Mouse (Mus musculus): ENCODE results near the gene Ip6k2. TPM values are rescaled to one million over a fixed set of nuclear protein-coding genes. Genes with fewer than 3 reads are reported as not detected.

Gene Ip6k2
- total and polyA plus RNA-seq, 2 experiments from 2014 or later, result 22.1 to 28.9 TPM

DNA sequence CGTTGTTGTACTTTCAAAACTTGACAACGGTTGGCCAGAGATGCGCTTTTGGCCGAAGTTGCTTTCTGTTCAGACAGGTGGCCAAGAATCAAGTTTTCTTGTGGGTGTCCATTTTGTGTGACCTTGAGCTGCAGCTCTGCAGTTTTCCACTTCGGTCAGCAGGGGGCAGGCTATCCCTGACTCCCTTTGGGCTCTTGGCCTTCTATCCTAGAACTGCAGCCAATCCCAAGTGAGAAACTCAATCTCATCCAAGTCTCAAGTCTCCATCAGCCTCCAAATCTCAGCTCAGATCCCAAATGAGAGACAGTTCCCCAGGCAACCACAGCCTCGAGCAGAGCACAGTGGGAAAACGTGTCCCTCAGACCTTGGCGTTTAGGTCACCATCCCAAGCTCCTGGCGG, 30.3 kb upstream of the Ip6k2 start:
- no peak overlapping the region for H3K4me3 ChIP-seq (ENCODE audit: low read depth, low read length)
- H3K4me2 ChIP-seq (ENCODE audit: low read depth, low read length), result no peak overlapping the region
- H3K9ac ChIP-seq (replicated peaks; ENCODE audit: low read depth, low read length), result no peak overlapping the region
- DNase-seq (ENCODE audit: low spot score), result peak; percentile 64
- WGBS, result 68% methylated on average over 9 of the region's 9 CpGs
- H3K36me3 ChIP-seq (replicated peaks; ENCODE audit: control insufficient read depth, insufficient read depth, low read length), result 0 out of 2 replicates have a peak, but pooled peaks cover 6% of the 10 kb centered on the region
- no peaks in the 10 kb centered on the region for H3K4me1 ChIP-seq (ENCODE audit: control insufficient read depth, insufficient read depth)
- no peak overlapping the region for H3K27ac ChIP-seq (ENCODE audit: low read depth)
- no peak for ATAC-seq (ENCODE audit: insufficient read depth, low read depth)
- H3K27me3 ChIP-seq (ENCODE audit: control insufficient read depth, insufficient read depth, low read length), result no peaks in the 10 kb centered on the region
- no peaks in the 10 kb centered on the region for H3K9me3 ChIP-seq (replicated peaks; ENCODE audit: control insufficient read depth, low read length)
- no peak for TF ChIP-seq EP300 (IDR thresholded peaks at IDR 0.05; ENCODE audit: low read depth)
- peak; percentile 70 for TF ChIP-seq CTCF (IDR thresholded peaks at IDR 0.05; ENCODE audit: low read depth)

DNA sequence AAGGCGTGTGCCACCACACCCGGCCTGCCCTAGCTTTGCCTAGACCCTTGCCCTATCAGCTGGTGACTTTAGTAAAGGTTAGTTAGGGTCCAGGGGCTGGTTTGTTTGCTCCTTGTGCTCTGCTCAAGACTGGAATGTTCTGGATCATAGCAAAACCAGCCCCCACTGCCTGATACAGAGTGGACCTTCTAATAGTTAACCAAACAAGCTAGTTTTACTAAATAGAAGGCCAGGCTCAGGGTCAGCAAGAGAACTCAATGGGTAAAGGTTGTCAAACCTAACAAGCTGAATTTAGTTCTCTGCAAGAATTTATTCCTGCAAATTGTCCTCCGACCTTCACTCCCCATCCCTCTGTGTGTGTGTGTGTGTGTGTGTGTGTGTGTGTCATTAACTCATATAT, 29.6 kb upstream of the Ip6k2 start:
- no peak for TF ChIP-seq EP300 (IDR thresholded peaks at IDR 0.05; ENCODE audit: low read depth)
- no peak for TF ChIP-seq CTCF (IDR thresholded peaks at IDR 0.05; ENCODE audit: low read depth)
- H3K36me3 ChIP-seq (replicated peaks; ENCODE audit: control insufficient read depth, insufficient read depth, low read length), result no peaks in the 10 kb centered on the region
- H3K4me2 ChIP-seq (ENCODE audit: low read depth, low read length), result no peak overlapping the region
- H3K9me3 ChIP-seq (replicated peaks; ENCODE audit: control insufficient read depth, low read length), result no peaks in the 10 kb centered on the region
- H3K4me3 ChIP-seq (ENCODE audit: low read depth, low read length), result no peak overlapping the region
- H3K27me3 ChIP-seq (ENCODE audit: control insufficient read depth, insufficient read depth, low read length), result no peaks in the 10 kb centered on the region
- H3K4me1 ChIP-seq (ENCODE audit: control insufficient read depth, insufficient read depth), result no peaks in the 10 kb centered on the region
- ATAC-seq (ENCODE audit: insufficient read depth, low read depth), result no peak
- 88% methylated on average over 3 of the region's 3 CpGs for WGBS
- no peak overlapping the region for H3K27ac ChIP-seq (ENCODE audit: low read depth)
- DNase-seq (ENCODE audit: low spot score), result no peak
- H3K9ac ChIP-seq (replicated peaks; ENCODE audit: low read depth, low read length), result no peak overlapping the region

DNA sequence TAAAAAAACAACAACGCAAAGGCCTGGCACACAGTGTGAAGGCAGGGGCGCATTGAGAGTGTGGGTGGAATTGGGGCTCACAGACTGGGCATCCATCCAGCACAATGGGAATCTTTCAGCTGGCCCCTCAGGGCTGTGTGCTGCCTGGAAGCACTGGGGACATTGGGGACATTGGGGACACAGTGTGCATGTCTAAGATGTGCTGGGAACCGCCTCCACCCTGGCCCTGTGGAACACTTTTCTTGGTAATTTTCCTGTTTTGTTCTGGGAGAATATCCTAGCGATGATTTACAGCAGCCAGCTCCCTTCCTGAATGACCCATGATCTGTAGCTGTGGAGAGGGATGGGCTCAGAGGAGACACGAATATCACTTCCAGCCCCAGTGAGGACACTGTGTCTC, 29.2 kb upstream of the Ip6k2 start:
- Histone ChIP-seq H3K4me3 (ENCODE audit: low read depth, low read length) (no peak overlapping the region), H3K4me1 (ENCODE audit: control insufficient read depth, insufficient read depth) (no peaks in the 10 kb centered on the region), H3K9ac (replicated peaks; ENCODE audit: low read depth, low read length) (no peak overlapping the region), H3K4me2 (ENCODE audit: low read depth, low read length) (no peak overlapping the region), H3K27ac (ENCODE audit: low read depth) (no peak overlapping the region), H3K27me3 (ENCODE audit: control insufficient read depth, insufficient read depth, low read length) (no peaks in the 10 kb centered on the region), H3K36me3 (replicated peaks; ENCODE audit: control insufficient read depth, insufficient read depth, low read length) (no peaks in the 10 kb centered on the region), H3K9me3 (replicated peaks; ENCODE audit: control insufficient read depth, low read length) (no peaks in the 10 kb centered on the region)
- TF ChIP-seq EP300 (IDR thresholded peaks at IDR 0.05; ENCODE audit: low read depth) (no peak), CTCF (IDR thresholded peaks at IDR 0.05; ENCODE audit: low read depth) (no peak)
- no peak for ATAC-seq (ENCODE audit: insufficient read depth, low read depth)
- WGBS, result 69% methylated on average over 5 of the region's 5 CpGs
- DNase-seq (ENCODE audit: low spot score), result no peak

DNA sequence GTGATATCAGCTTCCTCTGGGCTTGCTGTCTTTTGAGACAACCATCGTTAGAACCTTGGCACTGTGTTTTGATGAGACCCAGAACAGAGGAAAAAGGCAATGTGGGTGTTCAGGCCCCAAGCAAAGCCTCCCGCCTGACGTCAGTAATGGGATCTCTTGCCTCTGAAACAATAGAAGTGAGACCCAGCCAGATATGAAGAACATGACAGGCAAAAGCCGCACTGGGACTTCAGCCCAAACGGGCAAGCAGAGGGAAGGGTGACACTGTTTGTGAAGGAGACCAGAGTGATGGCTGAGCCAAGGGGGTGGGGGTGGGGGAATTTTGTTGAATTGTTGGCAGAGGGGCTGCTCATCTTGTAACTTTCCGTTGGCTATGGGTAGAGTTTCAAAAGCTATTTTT, 26.2 kb upstream of the Ip6k2 start:
- Histone ChIP-seq H3K4me3 (ENCODE audit: low read depth, low read length) (no peak overlapping the region), H3K27ac (ENCODE audit: low read depth) (no peak overlapping the region), H3K36me3 (replicated peaks; ENCODE audit: control insufficient read depth, insufficient read depth, low read length) (no peaks in the 10 kb centered on the region), H3K9ac (replicated peaks; ENCODE audit: low read depth, low read length) (no peak overlapping the region), H3K4me2 (ENCODE audit: low read depth, low read length) (no peak overlapping the region), H3K9me3 (replicated peaks; ENCODE audit: control insufficient read depth, low read length) (no peaks in the 10 kb centered on the region), H3K4me1 (ENCODE audit: control insufficient read depth, insufficient read depth) (no peaks in the 10 kb centered on the region), H3K27me3 (ENCODE audit: control insufficient read depth, insufficient read depth, low read length) (no peaks in the 10 kb centered on the region)
- ATAC-seq (ENCODE audit: insufficient read depth, low read depth) (0 out of 2 replicates have a peak, but pooled peaks have one; percentile 30), DNase-seq (ENCODE audit: low spot score) (peak; percentile 11)
- WGBS, result 29% methylated on average over 6 of the region's 6 CpGs
- no peak for TF ChIP-seq CTCF (IDR thresholded peaks at IDR 0.05; ENCODE audit: low read depth)
- no peak for TF ChIP-seq EP300 (IDR thresholded peaks at IDR 0.05; ENCODE audit: low read depth)

GRCm38 (mm10) chr9:108759121-108759520, 24.5 kb upstream of the Ip6k2 start:
- no peak overlapping the region for H3K4me3 ChIP-seq (ENCODE audit: low read depth, low read length)
- no peak overlapping the region for H3K27ac ChIP-seq (ENCODE audit: low read depth)
- no peaks in the 10 kb centered on the region for H3K4me1 ChIP-seq (ENCODE audit: control insufficient read depth, insufficient read depth)
- H3K9me3 ChIP-seq (replicated peaks; ENCODE audit: control insufficient read depth, low read length), result no peaks in the 10 kb centered on the region
- TF ChIP-seq CTCF (IDR thresholded peaks at IDR 0.05; ENCODE audit: low read depth), result no peak
- TF ChIP-seq EP300 (IDR thresholded peaks at IDR 0.05; ENCODE audit: low read depth), result no peak
- no peak overlapping the region for H3K4me2 ChIP-seq (ENCODE audit: low read depth, low read length)
- ATAC-seq (ENCODE audit: insufficient read depth, low read depth) (no peak), DNase-seq (ENCODE audit: low spot score) (no peak)
- no peaks in the 10 kb centered on the region for H3K27me3 ChIP-seq (ENCODE audit: control insufficient read depth, insufficient read depth, low read length)
- WGBS, result 95% methylated on average over 20 of the region's 20 CpGs
- no peaks in the 10 kb centered on the region for H3K36me3 ChIP-seq (replicated peaks; ENCODE audit: control insufficient read depth, insufficient read depth, low read length)
- no peak overlapping the region for H3K9ac ChIP-seq (replicated peaks; ENCODE audit: low read depth, low read length)

DNA sequence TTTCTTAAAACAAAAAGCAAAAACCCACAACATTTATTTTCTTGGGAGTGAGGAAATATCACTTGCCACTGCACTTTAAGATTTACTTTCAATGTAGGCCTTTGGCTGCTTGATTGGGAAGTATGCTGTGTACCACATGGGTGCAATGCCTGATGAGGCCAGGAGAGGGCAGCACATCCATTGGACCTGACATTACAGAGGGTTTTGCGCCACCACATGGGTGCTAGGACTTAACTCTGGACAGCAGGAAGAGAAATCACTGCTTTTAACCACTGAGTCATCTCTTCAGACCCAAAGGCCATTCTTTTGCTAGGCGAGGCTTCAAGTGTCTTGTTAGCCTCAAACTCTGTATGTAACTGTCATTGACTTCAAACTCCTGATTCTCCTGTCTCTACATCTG, 23.8 kb upstream of the Ip6k2 start:
- no peak overlapping the region for H3K4me3 ChIP-seq (ENCODE audit: low read depth, low read length)
- H3K4me2 ChIP-seq (ENCODE audit: low read depth, low read length), result no peak overlapping the region
- DNase-seq (ENCODE audit: low spot score) (no peak), ATAC-seq (ENCODE audit: insufficient read depth, low read depth) (no peak)
- H3K4me1 ChIP-seq (ENCODE audit: control insufficient read depth, insufficient read depth), result no peaks in the 10 kb centered on the region
- H3K27me3 ChIP-seq (ENCODE audit: control insufficient read depth, insufficient read depth, low read length), result no peaks in the 10 kb centered on the region
- H3K27ac ChIP-seq (ENCODE audit: low read depth), result no peak overlapping the region
- no peaks in the 10 kb centered on the region for H3K9me3 ChIP-seq (replicated peaks; ENCODE audit: control insufficient read depth, low read length)
- TF ChIP-seq CTCF (IDR thresholded peaks at IDR 0.05; ENCODE audit: low read depth), result peak; percentile 53
- no peak for TF ChIP-seq EP300 (IDR thresholded peaks at IDR 0.05; ENCODE audit: low read depth)
- H3K36me3 ChIP-seq (replicated peaks; ENCODE audit: control insufficient read depth, insufficient read depth, low read length), result no peaks in the 10 kb centered on the region
- no peak overlapping the region for H3K9ac ChIP-seq (replicated peaks; ENCODE audit: low read depth, low read length)
- 62% methylated on average over 2 of the region's 2 CpGs for WGBS

Data from heart, postnatal 0 days (tissue).